Mouse (Mus musculus): ENCODE measurements at regions not wholly inside any gene's neighbourhood (a gene's known extent, or its start where the extent isn't known, plus 50 kb on each side); places are given as distances from the start of the nearest gene placed in this dataset.

- DNase-seq (ENCODE audit: low read depth, low spot score) = peak; percentile 47
Observed at GRCm38 (mm10) chr12:97927036-97927435, 332.2 kb downstream of the Galc start.

GRCm38 (mm10) chr12:97921349-97922264 lies 337.7 kb downstream of the Galc start:
- DNase-seq (ENCODE audit: low read depth, low spot score) = peak; percentile 84

GRCm38 (mm10) chr12:97918416-97918815 lies 340.8 kb downstream of the Galc start:
- DNase-seq (ENCODE audit: low read depth, low spot score) = no peak

DNA sequence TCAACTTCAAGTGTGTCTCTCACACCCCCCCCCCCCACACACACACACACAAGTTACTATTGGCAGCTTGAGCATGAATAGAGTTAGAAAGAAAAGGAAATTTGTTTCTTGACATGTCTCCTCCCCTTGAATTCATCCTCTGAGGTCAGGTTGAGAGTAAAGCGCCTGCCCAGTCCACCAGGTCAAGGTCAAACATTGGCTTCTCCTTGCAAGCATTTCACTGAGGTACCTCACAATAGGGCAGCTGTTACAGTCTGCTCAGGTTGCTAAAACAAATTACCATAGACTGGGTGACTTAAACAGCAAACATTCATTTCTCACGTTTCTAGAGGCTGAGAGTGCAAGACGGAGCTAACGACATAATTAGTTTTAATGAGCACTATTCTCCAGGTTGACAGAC lies 344.2 kb downstream of the Galc start:
- DNase-seq (ENCODE audit: low read depth, low spot score) = peak; percentile 51

GRCm38 (mm10) chr12:97912730-97913129 lies 346.5 kb downstream of the Galc start:
- no peak for DNase-seq (ENCODE audit: low read depth, low spot score)

- DNase-seq (ENCODE audit: low read depth, low spot score) = no peak
Observed at GRCm38 (mm10) chr12:97899266-97899665, 360.0 kb downstream of the Galc start.

DNA sequence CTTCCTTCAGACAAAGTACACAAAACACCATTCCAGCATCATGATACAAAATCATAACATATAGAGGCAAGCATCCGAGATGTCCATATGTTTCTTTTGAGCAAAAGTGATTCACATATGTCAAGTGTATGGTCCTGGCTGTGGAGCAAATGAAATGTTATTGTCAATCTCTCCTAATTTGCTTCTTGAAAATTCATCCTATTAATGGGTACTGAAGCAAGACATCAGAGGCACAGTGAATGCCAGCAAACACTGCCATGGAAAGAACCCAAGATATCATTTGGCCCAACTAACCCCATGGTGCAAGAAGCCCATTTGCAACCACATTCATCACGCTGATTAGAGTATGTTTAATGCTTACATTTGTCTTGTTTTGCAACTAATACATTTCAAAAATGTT lies 361.1 kb downstream of the Galc start:
- DNase-seq (ENCODE audit: low read depth, low spot score) = no peak

- no peak for DNase-seq (ENCODE audit: low read depth, low spot score)
Observed at GRCm38 (mm10) chr12:97895981-97896380, 363.3 kb downstream of the Galc start.

DNA sequence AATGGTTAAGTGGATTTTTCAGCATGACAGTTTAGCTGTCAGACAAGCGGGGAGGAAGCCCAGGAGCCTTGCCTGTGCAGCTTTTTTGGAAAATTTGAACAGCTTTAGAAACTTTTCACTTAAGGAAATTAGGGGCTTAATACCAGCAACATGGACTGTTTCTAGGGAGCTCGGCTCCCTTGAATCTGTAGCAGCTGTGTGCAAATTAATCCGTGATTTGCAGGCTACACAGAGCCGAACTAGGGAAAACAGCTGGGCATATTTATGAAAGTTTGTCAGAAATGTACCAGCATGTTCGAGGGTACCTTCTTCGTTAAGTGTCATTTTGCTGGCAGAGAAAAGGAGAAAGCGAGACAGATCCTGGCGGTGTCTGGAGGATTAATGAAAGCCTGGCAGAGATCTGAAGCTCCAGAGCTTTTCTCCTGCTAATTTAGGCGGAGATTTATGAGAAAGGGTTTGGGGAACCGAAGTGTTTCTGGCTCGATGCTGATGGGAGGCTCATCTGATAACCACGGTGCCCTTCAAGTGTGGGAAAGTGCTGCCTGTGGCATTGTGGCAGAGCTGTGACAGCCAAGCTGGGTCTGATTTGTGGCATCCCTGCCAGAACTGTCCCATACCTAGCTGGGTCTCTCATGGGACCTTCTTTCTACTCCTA lies 370.3 kb downstream of the Galc start:
- no peak for DNase-seq (ENCODE audit: low read depth, low spot score)

GRCm38 (mm10) chr12:97888291-97888800 lies 370.9 kb downstream of the Galc start:
- DNase-seq (ENCODE audit: low read depth, low spot score) = no peak

DNA sequence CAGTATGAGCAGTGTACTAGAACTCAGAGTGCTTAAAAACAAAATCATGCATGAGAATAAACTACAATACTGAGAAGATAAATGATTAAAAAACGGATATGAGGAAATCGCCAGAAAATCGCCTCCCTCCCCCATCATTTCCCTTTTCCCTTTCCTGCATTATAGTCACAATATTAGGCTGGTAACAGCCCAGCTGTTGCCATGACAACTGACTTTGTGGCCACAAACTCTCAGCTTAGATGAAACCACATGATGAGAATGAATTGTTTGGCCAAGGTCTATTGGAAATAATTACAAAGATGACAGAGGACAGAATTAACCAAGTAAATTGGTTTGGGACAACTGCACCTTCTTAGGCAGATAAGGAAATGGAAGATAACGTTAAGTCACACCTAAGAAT lies 376.8 kb downstream of the Galc start:
- no peak for DNase-seq (ENCODE audit: low read depth, low spot score)

DNA sequence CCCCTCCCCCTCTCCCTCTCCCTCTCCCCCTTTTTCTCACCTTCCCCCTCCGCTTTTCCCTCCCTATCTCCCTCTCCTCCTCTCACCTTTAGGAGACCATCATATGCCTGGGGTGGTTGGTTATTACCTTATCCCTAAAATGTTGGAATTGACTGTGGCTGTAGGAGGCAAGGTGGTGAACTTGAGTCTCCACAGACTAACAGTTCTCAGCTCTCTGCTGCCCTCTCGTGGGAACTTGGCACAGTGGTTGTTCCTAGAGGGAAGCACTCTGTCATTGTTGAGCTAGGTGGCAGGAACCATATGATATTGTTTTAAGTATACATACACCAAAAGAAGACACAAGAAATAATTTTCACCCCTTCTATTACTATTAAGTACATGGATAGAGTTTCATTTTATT lies 386.9 kb downstream of the Galc start:
- DNase-seq (ENCODE audit: low read depth, low spot score) = peak; percentile 78

DNA sequence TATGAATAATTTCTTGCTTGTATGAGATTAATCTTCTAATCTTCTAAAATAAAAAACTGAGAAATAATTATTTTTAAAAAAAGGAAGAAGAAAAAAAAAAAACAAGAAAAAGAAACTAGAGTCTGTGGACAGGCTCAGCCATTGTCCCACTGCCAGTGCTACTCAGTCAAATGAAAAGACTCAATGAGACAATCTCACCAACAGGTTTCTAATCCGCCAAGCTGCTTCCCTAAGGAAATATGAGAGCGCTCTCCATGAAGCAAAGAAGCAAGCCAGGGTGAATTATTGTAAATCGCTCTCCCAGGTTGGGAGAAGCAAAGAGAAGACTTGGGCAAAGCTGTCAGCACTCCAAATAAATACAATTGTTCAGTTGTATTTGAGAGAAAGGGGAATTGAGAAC lies 396.3 kb downstream of the Galc start:
- DNase-seq (ENCODE audit: low read depth, low spot score) = no peak

- no peak for DNase-seq (ENCODE audit: low read depth, low spot score)
Observed at GRCm38 (mm10) chr12:97836202-97836908, 422.9 kb downstream of the Galc start.

GRCm38 (mm10) chr12:97793364-97794120 lies 465.7 kb downstream of the Galc start:
- DNase-seq (ENCODE audit: low read depth, low spot score) = no peak

GRCm38 (mm10) chr12:97783476-97783875 lies 475.8 kb downstream of the Galc start:
- no peak for DNase-seq (ENCODE audit: low read depth, low spot score)

GRCm38 (mm10) chr12:97759116-97759515 lies 500.1 kb downstream of the Galc start:
- DNase-seq (ENCODE audit: low read depth, low spot score) = no peak

DNA sequence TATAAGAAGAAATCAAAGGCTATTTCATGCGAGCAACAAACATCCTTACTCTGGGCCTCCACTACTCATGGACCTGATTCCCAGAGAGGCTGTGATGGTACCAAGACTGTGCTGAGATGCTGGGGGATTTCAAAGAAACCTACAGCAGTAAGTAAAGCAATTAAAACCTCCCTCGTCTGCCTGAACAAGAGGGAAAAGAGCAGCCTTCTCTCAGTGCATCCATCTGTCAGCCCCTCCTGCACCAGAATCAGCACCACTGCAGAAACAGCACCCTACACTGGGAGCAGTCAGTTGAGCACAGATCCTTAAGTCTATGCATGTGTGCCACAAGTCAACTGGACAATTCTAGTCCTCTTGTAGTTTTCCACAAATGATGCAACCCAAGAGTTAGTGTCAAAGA lies 500.6 kb downstream of the Galc start:
- no peak for DNase-seq (ENCODE audit: low read depth, low spot score)

DNA sequence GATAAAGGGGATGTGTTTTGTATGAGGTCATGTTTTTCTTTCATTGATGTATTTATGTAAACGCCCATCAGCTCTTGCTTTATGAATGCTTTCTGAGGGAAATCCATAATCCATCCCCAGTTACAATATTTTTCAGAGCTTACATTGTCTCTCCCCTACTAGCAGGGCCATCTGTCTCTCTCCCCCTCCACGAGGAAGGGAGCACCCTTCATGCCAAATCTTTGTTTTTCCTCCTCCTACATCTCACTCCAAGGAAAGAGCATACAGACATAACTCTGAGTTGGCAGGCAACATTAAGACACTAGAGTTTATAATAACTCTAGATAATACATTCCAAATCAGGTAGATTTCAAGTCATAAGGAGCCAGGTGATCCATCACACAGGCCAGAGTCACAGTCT lies 509.1 kb downstream of the Galc start:
- no peak for DNase-seq (ENCODE audit: low read depth, low spot score)

DNA sequence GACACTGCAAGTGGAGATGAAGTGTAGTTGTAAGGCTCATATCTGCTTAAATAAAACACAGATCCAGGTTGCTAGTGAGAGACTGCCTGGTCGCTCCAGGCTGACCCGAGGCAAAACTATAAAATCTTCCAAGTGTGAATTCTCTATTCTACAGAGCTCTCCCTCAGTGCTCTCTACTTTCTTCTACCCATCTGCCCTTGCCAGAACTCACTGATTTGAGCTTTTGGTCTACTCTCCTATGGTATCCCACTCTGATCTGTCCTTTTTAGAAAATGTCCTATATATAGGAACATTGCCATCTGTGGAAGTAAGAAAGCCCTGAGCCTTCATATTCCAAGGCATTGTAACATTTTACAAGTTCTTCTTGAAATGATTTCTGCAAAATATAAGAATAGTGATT lies 518.3 kb downstream of the Galc start:
- no peak for DNase-seq (ENCODE audit: low read depth, low spot score)

GRCm38 (mm10) chr12:97732078-97732580 lies 527.1 kb downstream of the Galc start:
- no peak for DNase-seq (ENCODE audit: low read depth, low spot score)

Data from ZHBTc4 (cell line).